Mouse (Mus musculus) bone marrow, adult 2 months (tissue): ENCODE data around the gene Tmem59.

ENCODE experiments used
- CTCF ChIP-seq: fragments of 200-500 bp; IDR thresholded peaks from 2 replicates; pipeline ENCODE4 v1.5.1; 2011; ENCODE audit warnings: low read length, control low read depth; ENCODE audit not compliant: control insufficient read depth, insufficient read depth
- POLR2A ChIP-seq: fragments of 200-500 bp; IDR thresholded peaks from 2 replicates; pipeline ENCODE4 v1.6.1; 2011; ENCODE audit warnings: low read depth, mild to moderate bottlenecking, control low read depth, low read length, borderline replicate concordance; ENCODE audit not compliant: control insufficient read depth

DNA sequence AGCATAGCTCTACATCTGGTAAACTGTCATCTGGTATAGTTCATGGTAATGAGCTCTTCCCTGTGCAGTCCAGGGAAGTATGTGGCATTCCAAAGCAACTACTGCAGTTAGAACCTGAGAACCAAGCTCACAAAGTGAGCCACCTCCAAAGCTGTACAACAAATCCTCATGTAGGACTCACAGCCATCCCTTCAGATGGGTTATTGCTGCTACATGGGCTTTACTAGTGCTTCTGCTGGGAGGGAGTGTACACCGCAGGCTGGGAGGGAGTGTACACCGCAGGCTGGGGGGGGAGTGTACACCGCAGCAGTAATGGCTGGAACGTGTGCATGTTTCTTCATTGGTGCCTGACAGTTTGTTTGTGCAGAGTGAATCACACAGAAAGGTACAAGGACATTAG is 5.0 kb downstream of the Tmem59 start:
- TF ChIP-seq CTCF = no peak
- TF ChIP-seq POLR2A = no peak
